Mouse (Mus musculus) MEL (cell line): ENCODE results near the gene Arhgap9. TPM values are rescaled to one million over a fixed set of nuclear protein-coding genes. Genes with fewer than 3 reads are reported as not detected.

Experiments
- DNase-seq: peaks from one replicate; pipeline ENCODE4 v3.0.0; 2011; ENCODE audit warnings: low read depth, low spot score
- H3K27ac ChIP-seq: 2 replicates; pipeline ENCODE4 v1.5.1; 2012; ENCODE audit warnings: low read depth, mild to moderate bottlenecking, control low read depth, low read length, moderate library complexity; ENCODE audit not compliant: control insufficient read depth
- H3K27me3 ChIP-seq, 2 experiments: fragments of 150-350 bp in 1 of 2; sonication (generic) in 1 of 2; 2 replicates each; pipeline ENCODE4 v1.6.1; 2012; ENCODE audit warnings: low read length in 2 of 2, mild to moderate bottlenecking in 2 of 2, improper control_type of control experiment in 1 of 2, moderate library complexity in 1 of 2; ENCODE audit not compliant: insufficient read depth in 2 of 2, control insufficient read depth in 1 of 2
- H3K36me3 ChIP-seq, 2 experiments: 2 replicates each; pipeline ENCODE4 v1.6.1; 2012 to 2014; ENCODE audit warnings: low read length in 2 of 2, improper control_type of control experiment in 1 of 2, inconsistent platforms in 1 of 2, mild to moderate bottlenecking in 1 of 2; ENCODE audit not compliant: insufficient read depth in 2 of 2, control insufficient read depth in 1 of 2
- H3K4me1 ChIP-seq, 2 experiments: fragments of 150-350 bp in 1 of 2; sonication (generic) in 1 of 2; 2 replicates each; pipeline ENCODE4 v1.6.1; 2012; ENCODE audit warnings: low read length in 2 of 2, improper control_type of control experiment in 1 of 2, mild to moderate bottlenecking in 1 of 2; ENCODE audit not compliant: insufficient read depth in 2 of 2, control insufficient read depth in 1 of 2
- H3K4me3 ChIP-seq, 2 experiments: fragments of 150-350 bp in 1 of 2; sonication (generic) in 1 of 2; 2 replicates each; pipeline ENCODE4 v1.5.1; 2012; ENCODE audit warnings: low read depth in 2 of 2, low read length in 2 of 2, mild to moderate bottlenecking in 2 of 2, moderate library complexity in 2 of 2, control low read depth in 1 of 2, improper control_type of control experiment in 1 of 2; ENCODE audit not compliant: control insufficient read depth in 1 of 2, insufficient read depth in 1 of 2
- H3K79me2 ChIP-seq: 2 replicates; pipeline ENCODE4 v1.6.1; 2012; ENCODE audit warnings: mild to moderate bottlenecking, low read length, moderate library complexity; ENCODE audit not compliant: control insufficient read depth, poor library complexity, insufficient read depth
- H3K9ac ChIP-seq: 2 replicates; pipeline ENCODE4 v1.6.1; 2012; ENCODE audit warnings: low read depth, mild to moderate bottlenecking, control low read depth, low read length, moderate library complexity; ENCODE audit not compliant: control insufficient read depth, poor library complexity, severe bottlenecking
- H3K9me3 ChIP-seq: fragments of 150-350 bp; sonication (generic); replicated peaks from 2 replicates; pipeline ENCODE4 v1.6.1; 2012; ENCODE audit warnings: mild to moderate bottlenecking, low read length, improper control_type of control experiment, moderate library complexity; ENCODE audit not compliant: insufficient read depth
- BHLHE40 ChIP-seq: IDR thresholded peaks from 2 replicates; pipeline ENCODE4 v1.6.1; 2012; ENCODE audit warnings: low read depth, mild to moderate bottlenecking, inconsistent platforms, low read length, improper control_type of control experiment, borderline replicate concordance
- CTCF ChIP-seq, 3 experiments: IDR thresholded peaks in 2 of 3; conservative IDR thresholded peaks in 1 of 3; 2 replicates each; pipeline ENCODE4 v1.5.1; 2011 to 2012; ENCODE audit warnings: low read length in 3 of 3, low read depth in 2 of 3, mild to moderate bottlenecking in 2 of 3, improper control_type of control experiment in 1 of 3, inconsistent platforms in 1 of 3, mixed read lengths in 1 of 3, moderate library complexity in 1 of 3; ENCODE audit not compliant: control insufficient read depth in 1 of 3, insufficient read depth in 1 of 3, poor library complexity in 1 of 3, severe bottlenecking in 1 of 3
- E2F4 ChIP-seq: IDR thresholded peaks from 2 replicates; pipeline ENCODE4 v1.6.1; 2011; ENCODE audit warnings: low read depth, low read length, improper control_type of control experiment, borderline replicate concordance
- ELF1 ChIP-seq: IDR thresholded peaks from 2 replicates; pipeline ENCODE4 v1.6.1; 2014; ENCODE audit warnings: low read depth, mild to moderate bottlenecking, inconsistent platforms, low read length, improper control_type of control experiment, moderate library complexity
- ETS1 ChIP-seq: IDR thresholded peaks from 2 replicates; pipeline ENCODE4 v1.6.1; 2012; ENCODE audit warnings: low read depth, mild to moderate bottlenecking, inconsistent platforms, low read length, improper control_type of control experiment, moderate library complexity
- GABPA ChIP-seq: IDR thresholded peaks from 2 replicates; pipeline ENCODE4 v1.6.1; 2012; ENCODE audit warnings: low read depth, mild to moderate bottlenecking, inconsistent platforms, low read length, improper control_type of control experiment, moderate library complexity
- HCFC1 ChIP-seq: IDR thresholded peaks from 2 replicates; pipeline ENCODE4 v1.6.1; 2012; ENCODE audit warnings: low read depth, mild to moderate bottlenecking, inconsistent platforms, low read length, improper control_type of control experiment, moderate library complexity
- JUND ChIP-seq: IDR thresholded peaks from 2 replicates; pipeline ENCODE4 v1.6.1; 2011; ENCODE audit warnings: low read depth, mild to moderate bottlenecking, improper control_type of control experiment, low read length
- MAZ ChIP-seq: IDR thresholded peaks from 2 replicates; pipeline ENCODE4 v1.6.1; 2012; ENCODE audit warnings: low read depth, mild to moderate bottlenecking, inconsistent platforms, low read length, improper control_type of control experiment
- NELFE ChIP-seq: IDR thresholded peaks from 2 replicates; pipeline ENCODE4 v1.6.1; 2011; ENCODE audit warnings: low read depth, low read length, improper control_type of control experiment
- NRF1 ChIP-seq: IDR thresholded peaks from 2 replicates; pipeline ENCODE4 v1.6.1; 2014; ENCODE audit warnings: low read depth, mild to moderate bottlenecking, inconsistent platforms, low read length, improper control_type of control experiment, moderate library complexity; ENCODE audit not compliant: poor library complexity, insufficient read depth, severe bottlenecking
- POLR2AphosphoS2 ChIP-seq: IDR thresholded peaks from 2 replicates; pipeline ENCODE4 v1.6.1; 2011; ENCODE audit warnings: low read length, improper control_type of control experiment
- POLR2AphosphoS5 ChIP-seq: IDR thresholded peaks from 2 replicates; pipeline ENCODE4 v1.6.1; 2012; ENCODE audit warnings: low read depth, borderline replicate concordance, mild to moderate bottlenecking, inconsistent platforms, low read length, moderate library complexity, mixed read lengths
- RCOR1 ChIP-seq: IDR thresholded peaks from 2 replicates; pipeline ENCODE4 v1.6.1; 2012; ENCODE audit warnings: low read depth, mild to moderate bottlenecking, inconsistent platforms, low read length, improper control_type of control experiment
- SMC3 ChIP-seq: IDR thresholded peaks from 2 replicates; pipeline ENCODE4 v1.6.1; 2011; ENCODE audit warnings: low read depth, low read length, improper control_type of control experiment
- TAL1 ChIP-seq: IDR thresholded peaks from 2 replicates; pipeline ENCODE4 v1.6.1; 2012; ENCODE audit warnings: mild to moderate bottlenecking, inconsistent platforms, low read length, moderate library complexity, mixed read lengths
- ZNF384 ChIP-seq: IDR thresholded peaks from 2 replicates; pipeline ENCODE4 v1.6.1; 2012; ENCODE audit warnings: low read depth, mild to moderate bottlenecking, inconsistent platforms, low read length, improper control_type of control experiment
- polyA plus RNA-seq, 2 experiments: library from polyadenylated mRNA; stranded (reverse) in 1 of 2; unstranded in 1 of 2; fragments of >175 nt in 1 of 2; fragments of >200 nt in 1 of 2; gene quantifications; 2 replicates each; pipeline versions ENCODE4 v1.2.1 to v1.2.4; 2012; ENCODE audit warnings: low replicate concordance in 2 of 2, low read depth in 1 of 2; ENCODE audit not compliant: insufficient read length in 2 of 2, insufficient read depth in 1 of 2, missing spikeins in 1 of 2
- total RNA-seq: library from RNA; depleted of rRNA; stranded (reverse); fragments of 300-350 nt; gene quantifications from 2 replicates; pipeline ENCODE4 v1.2.3, GENCODE M21; 2012; rRNA removed

Gene Arhgap9
- total and polyA plus RNA-seq, 3 experiments = 24.4 to 41.1 TPM; not detected in 1

DNA sequence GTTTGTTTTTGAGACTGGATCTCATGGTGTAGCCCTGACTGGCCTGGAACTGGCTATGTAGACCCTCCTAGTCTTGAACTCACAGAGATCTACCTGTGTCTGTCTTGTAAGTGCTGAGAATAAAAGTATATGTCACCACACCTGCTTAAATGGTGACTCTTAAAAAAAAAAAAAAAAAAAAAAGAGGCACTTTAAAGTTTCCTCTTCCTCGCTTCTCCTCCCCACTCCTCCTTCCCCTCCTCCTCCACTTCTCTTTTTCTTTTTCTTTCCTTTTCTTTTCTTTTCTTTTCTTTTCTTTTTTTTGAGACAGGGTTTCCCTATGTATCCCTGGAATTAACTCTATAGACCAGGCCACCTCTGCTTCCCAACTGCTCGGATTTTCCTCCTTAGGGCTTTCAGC lies 49.3 kb downstream of the Arhgap9 start:
- Histone ChIP-seq H3K79me2 (no peaks in the 10 kb centered on the region), H3K4me1 (no peaks in the 10 kb centered on the region), H3K4me3 (no peak overlapping the region), H3K27ac (no peak overlapping the region), H3K9ac (no peak overlapping the region), H3K27me3 (no peaks in the 10 kb centered on the region), H3K36me3 (no peaks in the 10 kb centered on the region; a peak in 1 of 4 replicates), H3K9me3 (no peaks in the 10 kb centered on the region)
- TF ChIP-seq POLR2AphosphoS2 = no peak
- peak; percentile 86 for TF ChIP-seq ZNF384
- no peak for DNase-seq

DNA sequence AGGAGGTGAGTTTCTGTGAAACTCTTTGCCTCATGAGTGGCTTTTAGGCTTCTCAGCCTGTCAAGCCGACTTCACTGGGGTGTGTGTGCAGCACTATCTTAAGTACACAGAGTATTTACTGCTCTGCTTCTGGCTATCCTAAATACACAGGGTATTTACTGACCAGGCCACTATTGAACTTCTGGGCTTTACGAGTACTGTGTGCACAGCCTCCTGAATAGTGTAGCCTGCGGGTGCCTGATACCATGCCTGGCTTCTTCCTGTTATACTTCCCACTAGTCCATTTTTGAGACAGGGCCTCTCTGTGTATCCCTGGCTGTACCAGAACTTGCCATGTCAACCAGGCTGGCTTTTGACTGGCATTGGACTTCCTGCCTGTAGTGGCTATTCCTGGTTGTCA lies 55.9 kb downstream of the Arhgap9 start:
- Histone ChIP-seq H3K9ac (no peak overlapping the region), H3K4me1 (peaks cover 3 to 5% of the 10 kb centered on the region in 2 experiments), H3K4me3 (no peak overlapping the region), H3K79me2 (peaks cover 15% of the 10 kb centered on the region), H3K9me3 (no peaks in the 10 kb centered on the region), H3K36me3 (peaks cover 0 to 9% of the 10 kb centered on the region in 2 experiments; a peak in 3 of 4 replicates), H3K27ac (no peak overlapping the region), H3K27me3 (no peaks in the 10 kb centered on the region)
- DNase-seq = no peak
- TF ChIP-seq HCFC1 = no peak
- TF ChIP-seq ETS1 = no peak
- TF ChIP-seq CTCF (IDR thresholded peaks at IDR 0.05 in 2 of 3, conservative IDR thresholded peaks at IDR 0.05 in 1 of 3; ENCODE audit: control insufficient read depth in 1 of 3, insufficient read depth in 1 of 3, low read depth in 2 of 3, low read length in 3 of 3, poor library complexity in 1 of 3, severe bottlenecking in 1 of 3) = no peak
- no peak for TF ChIP-seq ELF1
- TF ChIP-seq BHLHE40 = no peak
- TF ChIP-seq GABPA = no peak
- TF ChIP-seq E2F4 = no peak
- TF ChIP-seq SMC3 = no peak
- no peak for TF ChIP-seq POLR2AphosphoS5
- TF ChIP-seq NRF1 = no peak
- no peak for TF ChIP-seq RCOR1
- no peak for TF ChIP-seq NELFE
- TF ChIP-seq TAL1 = no peak
- TF ChIP-seq JUND = no peak
- TF ChIP-seq MAZ = no peak
- TF ChIP-seq ZNF384 = no peak

Other genes with a start within 250 kb of the Arhgap9 start
- 0.03 and 0.04 TPM in 2 replicates for gene Agap2, start 246.7 kb upstream of the Arhgap9 start, total RNA-seq
- under 1 TPM in 1 of 2 experiments, not detected in 1; 0.46 TPM for gene Agap2, start 246.7 kb upstream of the Arhgap9 start, polyA plus RNA-seq
- 41.5 and 42.4 TPM in 2 replicates for gene Os9, start 200.8 kb upstream of the Arhgap9 start, total RNA-seq
- gene Os9, start 200.8 kb upstream of the Arhgap9 start, polyA plus RNA-seq = 10 to 100 TPM in 1 of 2 experiments, not detected in 1; 60.4 TPM
- 23.7 and 24.6 TPM in 2 replicates for gene B4galnt1, start 156.7 kb upstream of the Arhgap9 start, total RNA-seq
- gene B4galnt1, start 156.7 kb upstream of the Arhgap9 start, polyA plus RNA-seq = 10 to 100 TPM; 65.8 to 66.0 TPM
- gene Slc26a10, start 141.3 kb upstream of the Arhgap9 start, total RNA-seq = 0.75 and 1.1 TPM in 2 replicates
- gene Slc26a10, start 141.3 kb upstream of the Arhgap9 start, polyA plus RNA-seq = 1 to 10 TPM in 1 of 2 experiments, not detected in 1; 1.3 TPM
- 16.9 and 18.3 TPM in 2 replicates for gene Arhgef25, start 131.9 kb upstream of the Arhgap9 start, total RNA-seq
- 10 to 100 TPM in 1 of 2 experiments, not detected in 1; 44.6 TPM for gene Arhgef25, start 131.9 kb upstream of the Arhgap9 start, polyA plus RNA-seq
- gene Dtx3, start 126.2 kb upstream of the Arhgap9 start, total RNA-seq = 24.1 and 30.5 TPM in 2 replicates
- gene Dtx3, start 126.2 kb upstream of the Arhgap9 start, polyA plus RNA-seq = 100 to 1,000 TPM in 1 of 2 experiments, not detected in 1; 107 TPM
- 31.1 and 31.9 TPM in 2 replicates for gene Pip4k2c, start 110.4 kb upstream of the Arhgap9 start, total RNA-seq
- gene Pip4k2c, start 110.4 kb upstream of the Arhgap9 start, polyA plus RNA-seq = 10 to 100 TPM in 1 of 2 experiments, not detected in 1; 58.2 TPM
- gene Kif5a, start 58.6 kb upstream of the Arhgap9 start, total RNA-seq = 0.42 and 0.52 TPM in 2 replicates
- gene Kif5a, start 58.6 kb upstream of the Arhgap9 start, polyA plus RNA-seq = 1 to 10 TPM in 1 of 2 experiments, not detected in 1; 1.3 TPM
- 223 and 240 TPM in 2 replicates for gene Dctn2, start 55.6 kb upstream of the Arhgap9 start, total RNA-seq
- 100 to 1,000 TPM in 1 of 2 experiments, not detected in 1; 297 TPM for gene Dctn2, start 55.6 kb upstream of the Arhgap9 start, polyA plus RNA-seq
- gene Mbd6, start 32.9 kb upstream of the Arhgap9 start, total RNA-seq = 4.2 and 5.0 TPM in 2 replicates
- gene Mbd6, start 32.9 kb upstream of the Arhgap9 start, polyA plus RNA-seq = 10 to 100 TPM in 1 of 2 experiments, not detected in 1; 44.8 TPM
- 147 and 162 TPM in 2 replicates for gene Mars, start 10.2 kb upstream of the Arhgap9 start, total RNA-seq
- 100 to 1,000 TPM in 1 of 2 experiments, not detected in 1; 195 TPM for gene Mars, start 10.2 kb upstream of the Arhgap9 start, polyA plus RNA-seq
- 1.3 and 1.4 TPM in 2 replicates for gene Gli1, start 20.0 kb downstream of the Arhgap9 start, total RNA-seq
- 1 to 10 TPM in 1 of 2 experiments, not detected in 1; 8.0 TPM for gene Gli1, start 20.0 kb downstream of the Arhgap9 start, polyA plus RNA-seq
- gene Inhbe, start 32.4 kb downstream of the Arhgap9 start, total RNA-seq = not detected in 2 replicates
- under 1 TPM in 1 of 2 experiments, not detected in 1; 0.03 TPM for gene Inhbe, start 32.4 kb downstream of the Arhgap9 start, polyA plus RNA-seq
- not detected in 2 replicates for gene Inhbc, start 48.5 kb downstream of the Arhgap9 start, total RNA-seq
- not detected for gene Inhbc, start 48.5 kb downstream of the Arhgap9 start, polyA plus RNA-seq
- 8.0 and 8.2 TPM in 2 replicates for gene R3hdm2, start 58.4 kb downstream of the Arhgap9 start, total RNA-seq
- 10 to 100 TPM in 1 of 2 experiments, not detected in 1; 60.6 TPM for gene R3hdm2, start 58.4 kb downstream of the Arhgap9 start, polyA plus RNA-seq
- not detected in 2 replicates for gene Stac3, start 179.7 kb downstream of the Arhgap9 start, total RNA-seq
- under 1 TPM in 1 of 2 experiments, not detected in 1; 0.25 TPM for gene Stac3, start 179.7 kb downstream of the Arhgap9 start, polyA plus RNA-seq
- gene Ndufa4l2, start 193.0 kb downstream of the Arhgap9 start, total RNA-seq = 21.8 and 28.6 TPM in 2 replicates
- gene Ndufa4l2, start 193.0 kb downstream of the Arhgap9 start, polyA plus RNA-seq = 10 to 100 TPM in 1 of 2 experiments, not detected in 1; 26.6 TPM
- 242 and 383 TPM in 2 replicates for gene Shmt2, start 200.5 kb downstream of the Arhgap9 start, total RNA-seq
- 100 to 1,000 TPM; 263 to 582 TPM for gene Shmt2, start 200.5 kb downstream of the Arhgap9 start, polyA plus RNA-seq
- not detected in 2 replicates for gene Nxph4, start 212.6 kb downstream of the Arhgap9 start, total RNA-seq
- gene Nxph4, start 212.6 kb downstream of the Arhgap9 start, polyA plus RNA-seq = under 1 TPM in 1 of 2 experiments, not detected in 1; 0.24 TPM